Mouse (Mus musculus) hindbrain, embryonic 12.5 days (tissue): ENCODE data around the gene Pomt1. TPM values are rescaled to one million over a fixed set of nuclear protein-coding genes. Genes with fewer than 3 reads are reported as not detected.

Experiments used
- ATAC-seq: fragments of 200-750 bp; cut with Nextera tagmentation; 2 replicates; pipeline ENCODE4 v1.8.0; 2017; ENCODE audit warnings: moderate TSS enrichment; ENCODE audit not compliant: low FRiP score
- H3K27ac ChIP-seq: fragments of 300-500 bp; sonication (generic); 2 replicates; pipeline ENCODE4 v1.5.1; 2016; ENCODE audit warnings: mild to moderate bottlenecking
- H3K27me3 ChIP-seq: fragments of 300-500 bp; sonication (generic); 2 replicates; pipeline ENCODE4 v1.6.1; 2016; ENCODE audit warnings: mild to moderate bottlenecking
- H3K36me3 ChIP-seq: fragments of 300-500 bp; sonication (generic); 2 replicates; pipeline ENCODE4 v1.6.1; 2016; ENCODE audit warnings: mild to moderate bottlenecking
- H3K4me1 ChIP-seq: fragments of 300-500 bp; sonication (generic); 2 replicates; pipeline ENCODE4 v1.6.1; 2016
- H3K4me2 ChIP-seq: fragments of 300-500 bp; sonication (generic); replicated peaks from 2 replicates; pipeline ENCODE4 v1.6.1; 2016; ENCODE audit warnings: mild to moderate bottlenecking
- H3K4me3 ChIP-seq: fragments of 300-500 bp; sonication (generic); 2 replicates; pipeline ENCODE4 v1.5.1; 2016; ENCODE audit warnings: mild to moderate bottlenecking
- H3K9ac ChIP-seq: fragments of 300-500 bp; sonication (generic); 2 replicates; pipeline ENCODE4 v1.6.1; 2016; ENCODE audit warnings: mild to moderate bottlenecking, moderate library complexity
- H3K9me3 ChIP-seq: fragments of 300-500 bp; sonication (generic); replicated peaks from 2 replicates; pipeline ENCODE4 v1.6.1; 2016; ENCODE audit warnings: mild to moderate bottlenecking
- WGBS: fragments of 180-500 bp; shearing (Covaris S2); methylation state at CpG from one replicate; pipeline ENCODE4 v1.1.7; 2016; 5-methylcytosine and 5-hydroxymethylcytosine counted together
- polyA plus RNA-seq: library from polyadenylated mRNA; unstranded; fragments of >200 nt; fragmentation: Nextera tagmentation; extraction: Ambion mirVana; gene quantifications from 2 replicates; pipeline ENCODE4 v1.2.1, GENCODE M21; 2016

Pomt1 gene
- polyA plus RNA-seq, 1 experiment from 2014 or later = 25.5 TPM

DNA sequence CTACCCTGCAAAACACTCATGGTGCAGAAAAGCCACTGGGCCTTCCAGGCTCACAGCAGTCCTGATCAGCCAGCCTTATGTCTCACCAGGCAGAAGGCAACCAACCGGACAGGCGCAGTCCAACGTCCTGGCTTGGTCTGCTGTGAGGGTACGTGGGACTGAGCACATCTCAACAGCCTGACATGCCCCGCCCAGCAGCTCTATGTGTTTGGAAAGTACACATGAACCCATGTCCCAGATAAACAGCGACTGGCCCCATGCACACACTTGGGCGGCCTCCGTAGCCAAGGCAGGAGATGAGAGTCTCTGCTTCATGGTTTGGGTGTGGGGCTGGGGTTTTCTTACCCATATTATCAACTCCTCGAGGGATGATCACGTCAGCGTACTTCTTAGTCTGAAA, 19.9 kb downstream of the Pomt1 start:
- no peak overlapping the region for H3K4me2 ChIP-seq
- H3K27ac ChIP-seq = no peak overlapping the region
- no peaks in the 10 kb centered on the region for H3K9me3 ChIP-seq
- no peaks in the 10 kb centered on the region for H3K27me3 ChIP-seq
- peaks cover 64% of the 10 kb centered on the region for H3K36me3 ChIP-seq
- peaks cover 13% of the 10 kb centered on the region for H3K4me1 ChIP-seq
- ATAC-seq = no peak
- 96% methylated on average over 11 of the region's 11 CpGs for whole genome bisulfite sequencing
- H3K4me3 ChIP-seq = no peak overlapping the region
- H3K9ac ChIP-seq = no peak overlapping the region

DNA sequence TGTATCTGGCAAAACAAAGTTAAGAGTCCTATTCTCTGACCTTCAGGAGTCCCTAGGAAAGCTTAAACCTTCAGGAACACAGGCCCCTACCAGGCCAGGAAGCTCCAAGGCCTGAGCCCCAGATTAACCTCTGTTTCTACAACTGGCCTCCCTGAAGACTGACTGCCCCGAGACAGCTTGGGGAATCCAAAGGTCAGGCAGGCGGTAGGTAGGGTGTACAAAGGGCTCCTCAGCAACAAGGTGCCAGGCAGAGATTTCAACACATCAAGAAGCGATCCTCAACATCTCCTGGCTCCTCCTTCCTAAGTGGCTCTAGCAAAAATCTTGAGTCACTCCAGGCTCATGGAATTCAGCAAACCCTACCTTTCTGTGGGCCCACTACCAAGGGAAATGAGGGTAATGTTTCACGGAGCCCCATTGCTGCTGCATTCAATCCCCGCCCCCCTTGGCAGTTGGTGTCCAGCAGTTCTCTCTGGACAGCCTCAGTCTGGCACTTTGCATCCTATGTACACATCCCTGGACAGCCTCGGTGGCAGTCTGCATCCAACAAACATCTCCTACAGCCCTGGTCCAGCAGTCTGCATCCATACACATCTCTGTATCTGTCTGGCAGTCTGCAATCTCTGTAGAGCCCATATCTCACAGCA, 22.6 kb downstream of the Pomt1 start:
- peak overlapping the region; percentile 91 for H3K4me3 ChIP-seq
- H3K9ac ChIP-seq = peak overlapping the region; percentile 88
- peaks cover 36% of the 10 kb centered on the region for H3K36me3 ChIP-seq
- WGBS = 61% methylated on average over 6 of the region's 6 CpGs
- no peaks in the 10 kb centered on the region for H3K9me3 ChIP-seq
- no peak for ATAC-seq
- H3K27ac ChIP-seq = no peak overlapping the region
- peak overlapping the region; percentile 82 for H3K4me2 ChIP-seq
- peaks cover 13% of the 10 kb centered on the region for H3K4me1 ChIP-seq
- no peaks in the 10 kb centered on the region for H3K27me3 ChIP-seq

DNA sequence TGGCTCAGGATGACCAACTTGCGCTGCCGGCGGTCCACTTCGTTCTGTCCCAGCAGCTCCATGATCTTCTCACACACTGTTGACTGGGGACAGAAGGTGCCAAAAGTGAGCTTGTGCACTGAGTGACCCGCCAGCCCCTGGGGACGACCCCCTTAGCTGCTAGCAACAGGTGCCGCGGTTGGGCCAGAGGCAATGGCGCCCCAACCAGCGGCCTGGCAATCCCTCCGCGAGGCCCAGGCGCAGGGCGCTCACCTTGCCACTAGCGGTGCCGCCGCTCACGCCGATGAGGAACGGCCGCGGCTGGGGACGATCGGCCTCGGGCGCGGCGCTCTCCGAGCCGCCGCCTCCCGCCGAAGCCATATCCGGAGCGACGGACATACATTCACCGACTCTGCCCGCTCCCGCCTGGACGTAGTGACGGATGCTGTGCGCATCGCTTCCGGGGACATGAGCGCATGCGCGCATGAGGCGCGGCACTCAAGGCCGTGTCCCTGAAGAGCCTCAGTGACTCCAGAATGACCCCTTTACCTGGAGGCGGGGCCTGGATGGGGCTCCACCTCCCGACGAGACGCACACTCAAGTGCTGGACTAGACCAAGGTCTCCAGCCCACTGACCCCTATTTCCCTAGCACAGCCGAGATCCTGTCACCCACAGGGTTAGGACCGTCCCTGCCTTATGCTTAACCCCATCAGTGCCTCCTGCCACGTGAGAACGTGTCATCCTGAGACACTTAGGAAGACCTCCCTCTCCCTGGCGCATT, 23.4 kb downstream of the Pomt1 start, which contains the start of gene Uck1:
Gene Uck1 (minus strand): TSS at position 503 of the 761 bp plus-strand sequence.
- Histone ChIP-seq H3K27ac (peak within 1 kb of the TSS; percentile 55; the same call in 1 of the 2 replicates), H3K4me2 (peak within 1 kb of the TSS; percentile 82), H3K4me3 (peak within 1 kb of the TSS; percentile 91), H3K4me1 (peaks cover 13% of the 10 kb centered on the region), H3K9ac (peak within 1 kb of the TSS; percentile 88), H3K36me3 (peaks cover 28% of the 10 kb centered on the region), H3K9me3 (no peaks in the 10 kb centered on the region), H3K27me3 (no peaks in the 10 kb centered on the region)
- WGBS = 2% methylated on average over 59 of the region's 59 CpGs
- ATAC-seq = peak; percentile 91

DNA sequence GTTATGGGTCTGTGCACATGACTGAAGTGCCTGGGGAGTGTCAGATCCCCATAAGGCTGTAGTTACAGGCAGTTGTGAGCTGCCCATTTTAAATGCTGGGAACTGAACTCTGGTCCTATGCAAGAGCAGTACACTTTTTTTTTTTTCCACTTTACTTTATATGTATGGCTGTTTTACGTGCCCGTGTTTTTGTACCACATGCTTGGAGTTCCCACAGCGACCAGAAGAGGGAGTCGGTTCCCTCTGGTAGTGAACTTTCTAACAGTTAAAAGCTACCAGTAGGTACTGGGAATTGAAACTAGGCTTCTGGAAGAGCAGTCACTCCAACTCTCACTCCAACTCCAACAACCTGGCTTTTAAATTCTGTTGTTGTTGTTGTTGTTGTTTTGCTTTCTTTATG, 24.2 kb downstream of the Pomt1 start:
- Histone ChIP-seq H3K27ac (no peak overlapping the region), H3K4me2 (no peak overlapping the region), H3K27me3 (no peaks in the 10 kb centered on the region), H3K9me3 (no peaks in the 10 kb centered on the region), H3K9ac (no peak overlapping the region), H3K36me3 (peaks cover 27% of the 10 kb centered on the region), H3K4me3 (no peak overlapping the region; the same call in 1 of the 2 replicates), H3K4me1 (peaks cover 13% of the 10 kb centered on the region)
- no peak for ATAC-seq
- WGBS = 31% methylated on average over 4 of the region's 4 CpGs

DNA sequence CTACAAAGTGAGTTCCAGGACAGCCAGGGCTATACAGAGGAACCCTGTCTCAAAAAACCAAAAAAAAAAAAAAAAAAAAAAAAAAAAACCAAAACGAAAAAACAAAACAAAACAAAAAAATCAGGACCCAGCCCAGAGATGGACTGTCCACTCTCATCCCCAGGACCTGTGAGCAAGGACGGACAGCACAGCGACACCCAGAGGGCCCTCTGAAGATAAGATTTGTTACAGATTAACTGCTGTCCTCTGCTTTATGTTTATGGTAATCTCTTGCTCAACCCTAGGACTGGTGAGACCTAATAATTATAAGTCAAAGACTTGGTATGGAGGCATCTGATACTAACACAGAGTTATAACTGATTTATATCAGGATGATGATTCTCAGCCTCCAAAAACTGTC, 39.4 kb downstream of the Pomt1 start:
- 80% methylated on average over 3 of the region's 3 CpGs for WGBS

DNA sequence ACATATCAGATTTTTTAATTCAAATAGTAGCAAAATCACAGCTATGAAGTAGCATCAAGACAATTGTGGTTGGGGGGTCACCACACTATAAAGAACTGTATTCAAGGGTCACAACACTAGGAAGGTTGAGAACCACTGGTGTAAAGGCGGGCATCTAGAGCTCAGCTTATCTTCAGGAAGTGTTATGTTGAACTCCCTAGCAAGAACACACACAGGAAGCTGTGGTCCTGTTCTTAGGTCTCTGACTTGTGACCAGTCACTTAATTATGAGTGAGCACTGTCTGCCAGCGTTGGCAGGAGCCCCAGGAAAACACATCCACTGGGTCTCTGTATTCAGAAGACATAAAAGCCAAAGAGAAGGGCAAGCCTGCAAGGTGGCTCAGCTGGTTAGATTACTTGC, 45.9 kb downstream of the Pomt1 start:
- Histone ChIP-seq H3K27me3 (no peaks in the 10 kb centered on the region), H3K4me1 (peaks cover 11% of the 10 kb centered on the region), H3K4me2 (no peak overlapping the region), H3K9me3 (no peaks in the 10 kb centered on the region), H3K9ac (no peak overlapping the region), H3K36me3 (peaks cover 58% of the 10 kb centered on the region), H3K27ac (no peak overlapping the region), H3K4me3 (no peak overlapping the region)
- 94% methylated on average over 2 of the region's 2 CpGs for WGBS
- ATAC-seq = no peak

More for the DNA sequence above, 39.4 kb downstream of the Pomt1 start:
- Histone ChIP-seq H3K27ac (no peak overlapping the region), H3K9me3 (no peaks in the 10 kb centered on the region), H3K4me3 (no peak overlapping the region), H3K27me3 (no peaks in the 10 kb centered on the region), H3K9ac (no peak overlapping the region), H3K4me1 (no peaks in the 10 kb centered on the region), H3K36me3 (peaks cover 43% of the 10 kb centered on the region), H3K4me2 (no peak overlapping the region)
- ATAC-seq = no peak

DNA sequence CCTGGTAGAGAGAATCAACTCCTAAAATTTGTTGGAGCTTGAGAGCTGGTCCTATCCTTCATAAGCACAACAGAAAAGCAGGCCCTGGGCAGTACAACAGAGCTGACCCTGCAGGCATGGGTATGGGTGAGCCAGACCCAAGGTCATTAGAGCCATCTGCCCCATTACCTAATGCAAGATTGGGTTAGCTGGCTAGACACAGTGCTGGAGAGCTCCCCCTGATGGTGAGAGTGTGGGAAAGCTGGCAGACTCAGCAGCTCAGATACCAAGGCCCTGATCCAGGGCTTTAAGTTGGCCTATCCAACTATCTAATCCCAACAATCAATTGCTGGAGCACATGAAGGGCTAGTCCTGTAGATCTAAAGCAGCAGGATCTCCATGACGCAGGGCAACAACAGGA, 46.3 kb downstream of the Pomt1 start:
- ATAC-seq = no peak
- Histone ChIP-seq H3K4me2 (no peak overlapping the region), H3K9ac (no peak overlapping the region), H3K4me3 (no peak overlapping the region), H3K27ac (no peak overlapping the region), H3K4me1 (peaks cover 11% of the 10 kb centered on the region), H3K27me3 (no peaks in the 10 kb centered on the region), H3K36me3 (peaks cover 54% of the 10 kb centered on the region), H3K9me3 (no peaks in the 10 kb centered on the region)
- WGBS = 94% methylated on average over 1 of the region's 1 CpGs

DNA sequence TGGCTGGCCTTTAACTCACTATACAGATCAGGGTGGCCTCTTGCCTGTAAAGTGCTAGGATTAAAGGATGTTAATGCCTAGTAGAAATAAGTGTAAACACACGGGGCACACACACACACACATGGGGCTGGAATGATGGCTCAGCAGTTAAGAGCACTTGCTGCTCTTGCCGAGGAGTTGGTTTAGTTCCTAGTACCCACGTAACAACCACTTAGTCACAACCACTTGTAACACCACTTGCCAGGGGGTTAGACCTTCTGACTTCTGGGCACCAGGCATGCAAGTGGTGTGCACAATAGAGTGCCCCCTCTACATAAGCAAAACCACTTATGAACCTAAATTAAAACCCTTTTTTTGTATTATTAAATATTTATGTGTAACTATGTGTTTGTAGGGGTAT, 47.6 kb downstream of the Pomt1 start:
- no peaks in the 10 kb centered on the region for H3K27me3 ChIP-seq
- no peak overlapping the region for H3K9ac ChIP-seq
- H3K36me3 ChIP-seq = peaks cover 41% of the 10 kb centered on the region
- peaks cover 15% of the 10 kb centered on the region for H3K4me1 ChIP-seq
- no peak overlapping the region for H3K27ac ChIP-seq
- no peak overlapping the region for H3K4me3 ChIP-seq
- no peak overlapping the region for H3K4me2 ChIP-seq
- ATAC-seq = no peak
- WGBS = 96% methylated on average over 3 of the region's 3 CpGs
- H3K9me3 ChIP-seq = no peaks in the 10 kb centered on the region

DNA sequence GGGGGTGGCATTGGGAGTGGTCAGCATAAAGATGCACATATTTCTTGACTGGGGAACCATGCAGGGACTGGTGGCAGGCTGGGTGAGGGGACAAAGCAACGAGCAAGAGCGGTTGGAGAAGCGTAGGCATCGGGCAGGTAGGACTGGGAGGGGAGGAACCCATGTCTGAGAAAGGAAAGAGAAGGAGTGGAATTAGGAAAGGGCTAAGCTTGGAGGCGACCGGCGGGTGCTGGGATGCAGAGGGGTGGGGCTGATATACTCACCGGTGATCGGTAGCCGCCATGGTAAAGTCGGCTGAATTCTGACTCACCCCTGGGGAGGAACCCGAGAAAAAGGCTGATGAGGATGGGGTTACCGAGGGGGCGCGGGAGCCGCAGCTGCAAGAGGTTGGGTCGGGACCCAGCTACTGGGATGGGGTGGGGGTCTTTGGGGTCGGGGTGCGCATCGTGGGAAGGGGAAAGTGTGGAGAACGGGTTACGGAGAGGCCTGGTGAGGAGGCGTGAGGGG, 51.0 kb downstream of the Pomt1 start, which contains the start of gene Golga2:
Gene Golga2 (plus strand): TSS at position 51 of the 507 bp plus-strand sequence.
- Histone ChIP-seq H3K4me3 (peak within 1 kb of the TSS; percentile 93), H3K4me1 (peaks cover 20% of the 10 kb centered on the region), H3K36me3 (peaks cover 21% of the 10 kb centered on the region), H3K4me2 (peak within 1 kb of the TSS; percentile 96), H3K27ac (peak within 1 kb of the TSS; percentile 79), H3K27me3 (no peaks in the 10 kb centered on the region), H3K9me3 (no peaks in the 10 kb centered on the region), H3K9ac (peak within 1 kb of the TSS; percentile 95)
- WGBS = under 1% methylated on average over 23 of the region's 23 CpGs
- no peak for ATAC-seq

DNA sequence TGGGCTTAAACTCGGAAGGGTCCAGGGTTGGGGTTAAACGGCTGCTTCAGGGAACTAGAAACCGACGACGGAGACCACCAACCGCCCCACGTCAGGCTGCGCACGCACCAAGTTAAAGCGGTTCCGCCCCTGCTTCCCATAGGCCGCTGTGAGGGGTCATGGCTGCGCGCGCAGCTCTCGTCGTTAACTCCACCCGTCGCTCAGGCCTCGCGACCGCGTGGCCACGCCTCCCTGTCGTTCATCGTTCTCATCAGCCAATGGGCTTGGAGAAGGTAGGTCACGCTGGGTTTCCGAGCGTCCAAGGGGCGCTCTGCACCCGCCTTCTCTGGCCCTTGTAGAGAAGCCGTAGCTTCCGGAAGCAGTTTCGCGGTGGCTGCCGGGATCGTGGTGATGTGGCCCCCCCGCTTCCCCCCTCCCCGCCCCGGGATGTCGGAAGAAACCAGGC, 51.6 kb downstream of the Pomt1 start, which contains the start of gene Swi5:
Gene Swi5 (minus strand): TSS at position 153 of the 445 bp plus-strand sequence.
- ATAC-seq = peak; percentile 99
- Histone ChIP-seq H3K27me3 (no peaks in the 10 kb centered on the region), H3K9ac (peak within 1 kb of the TSS; percentile 95), H3K4me1 (peaks cover 20% of the 10 kb centered on the region), H3K27ac (peak within 1 kb of the TSS; percentile 79), H3K36me3 (peaks cover 27% of the 10 kb centered on the region), H3K9me3 (no peaks in the 10 kb centered on the region), H3K4me2 (peak within 1 kb of the TSS; percentile 96), H3K4me3 (peak within 1 kb of the TSS; percentile 93)
- under 1% methylated on average over 40 of the region's 41 CpGs for WGBS

DNA sequence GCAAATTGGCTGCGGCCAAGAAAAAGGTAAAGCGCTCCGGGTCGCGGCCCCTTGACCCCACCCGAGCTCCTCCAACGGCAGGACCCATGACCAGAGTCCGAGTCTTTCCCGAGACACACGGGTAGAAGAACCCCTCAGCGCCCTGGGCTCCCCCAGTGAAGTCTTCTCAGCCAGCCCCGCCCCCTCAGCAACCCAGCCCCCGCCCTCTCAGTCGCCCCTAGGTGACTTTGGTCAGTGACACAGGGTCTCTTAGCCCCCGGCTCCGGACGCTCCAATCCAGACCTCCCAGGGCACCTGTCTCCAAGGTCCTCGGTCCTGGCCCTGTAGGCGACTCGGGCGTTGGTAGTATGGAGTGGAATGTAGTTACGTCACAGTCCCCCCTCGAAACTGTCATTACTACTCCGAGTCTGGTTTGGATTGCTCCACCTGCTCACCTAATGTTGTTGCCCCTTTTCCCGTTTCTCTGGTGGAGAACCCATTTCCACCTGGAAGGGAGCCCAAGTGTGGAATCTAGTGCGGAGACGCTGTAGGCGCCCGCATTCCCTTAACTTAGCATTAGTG, 52.1 kb downstream of the Pomt1 start:
- H3K27me3 ChIP-seq = no peaks in the 10 kb centered on the region
- WGBS = 4% methylated on average over 27 of the region's 29 CpGs
- H3K9me3 ChIP-seq = no peaks in the 10 kb centered on the region
- peak overlapping the region; percentile 62 for H3K27ac ChIP-seq
- H3K4me1 ChIP-seq = peaks cover 20% of the 10 kb centered on the region
- peaks cover 26% of the 10 kb centered on the region for H3K36me3 ChIP-seq
- peak overlapping the region; percentile 93 for H3K4me3 ChIP-seq
- H3K9ac ChIP-seq = peak overlapping the region; percentile 89
- peak; percentile 79 for ATAC-seq
- peak overlapping the region; percentile 64 for H3K4me2 ChIP-seq

DNA sequence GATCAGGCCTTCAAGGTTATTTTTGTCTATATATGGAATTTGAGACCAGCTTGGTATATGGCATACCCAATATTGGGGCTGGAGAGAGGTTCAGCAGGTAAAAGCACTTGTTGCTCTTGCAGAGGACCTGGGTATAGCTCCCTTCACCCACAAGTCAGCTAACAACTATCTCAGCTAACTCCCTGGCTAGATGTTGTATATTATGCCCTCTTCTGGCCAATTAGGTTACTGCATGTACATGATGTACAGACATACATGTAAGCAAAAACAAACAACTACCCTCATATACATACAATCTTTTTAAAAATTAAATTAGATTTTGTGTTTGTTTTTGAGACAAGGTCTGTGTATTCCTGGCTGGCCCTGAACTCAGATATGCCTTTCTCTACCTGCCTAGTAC, 53.2 kb downstream of the Pomt1 start:
- peaks cover 20% of the 10 kb centered on the region for H3K4me1 ChIP-seq
- no peak for ATAC-seq
- no peak overlapping the region for H3K4me3 ChIP-seq
- no peaks in the 10 kb centered on the region for H3K27me3 ChIP-seq
- H3K4me2 ChIP-seq = 0 out of 2 replicates have a peak overlapping the region, but pooled peaks have one; percentile 64
- H3K27ac ChIP-seq = no peak overlapping the region
- H3K36me3 ChIP-seq = peaks cover 21% of the 10 kb centered on the region
- no peaks in the 10 kb centered on the region for H3K9me3 ChIP-seq
- no peak overlapping the region for H3K9ac ChIP-seq
